Mouse (Mus musculus): ENCODE results near the gene Susd6.

Susd6 gene

DNA sequence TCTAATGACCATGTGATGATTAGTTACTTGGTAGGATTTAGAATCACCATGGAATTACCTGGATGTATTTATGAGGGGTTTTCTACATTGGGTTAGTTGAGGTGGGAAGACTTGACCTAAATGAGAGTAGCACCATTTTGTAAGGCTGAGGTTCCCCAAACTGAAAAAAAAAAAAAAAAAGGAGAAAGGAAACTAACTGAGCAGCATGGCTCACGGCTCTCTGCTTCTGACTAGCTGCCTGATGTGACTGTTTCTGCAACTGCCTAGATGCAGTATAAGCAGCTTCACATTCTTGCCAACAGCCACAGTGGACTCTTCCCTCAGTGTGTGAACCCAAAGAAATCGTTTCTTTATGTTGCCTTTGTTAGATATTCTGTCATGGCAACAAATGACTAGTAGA, 49.3 kb downstream of the Susd6 start:
- no peak for DNase-seq

DNA sequence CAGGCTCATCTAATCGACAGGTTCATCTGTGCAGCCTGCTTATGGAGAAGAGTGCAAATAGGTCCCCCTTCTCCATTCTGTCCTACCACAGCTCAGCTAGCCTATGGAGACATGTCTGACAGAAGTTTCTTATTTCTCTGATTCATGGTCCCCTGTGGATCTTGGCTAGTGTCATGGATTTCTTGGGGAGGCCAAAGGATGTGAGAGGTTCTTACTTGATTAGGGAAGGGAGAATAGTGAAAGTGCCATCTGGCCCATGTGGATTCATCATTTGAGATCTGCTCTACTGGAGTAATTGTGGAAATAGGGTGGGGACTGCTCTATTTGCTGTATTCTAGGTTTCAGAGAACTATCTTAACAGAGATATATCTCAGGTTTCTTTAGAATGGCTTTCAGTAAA, 51.3 kb downstream of the Susd6 start:
- no peak for DNase-seq

DNA sequence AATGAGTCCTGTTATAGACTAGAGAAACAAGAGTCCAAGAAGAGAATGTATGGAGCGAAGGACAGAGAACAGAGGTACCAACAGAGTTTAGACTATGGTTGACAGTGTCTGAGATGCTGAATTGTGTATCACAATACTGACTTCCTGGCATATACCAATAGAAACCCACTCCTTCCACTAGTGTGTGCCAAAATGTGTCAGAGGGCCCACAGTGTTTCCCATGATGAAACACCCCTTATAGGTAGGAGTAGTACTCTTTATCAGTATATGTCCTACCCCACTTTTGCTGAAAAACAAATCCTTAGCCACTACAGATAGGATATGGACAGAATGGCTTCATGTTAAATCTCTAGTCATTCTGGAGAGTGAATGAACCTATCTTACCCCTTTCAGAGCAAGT, 52.3 kb downstream of the Susd6 start:
- DNase-seq, result no peak

DNA sequence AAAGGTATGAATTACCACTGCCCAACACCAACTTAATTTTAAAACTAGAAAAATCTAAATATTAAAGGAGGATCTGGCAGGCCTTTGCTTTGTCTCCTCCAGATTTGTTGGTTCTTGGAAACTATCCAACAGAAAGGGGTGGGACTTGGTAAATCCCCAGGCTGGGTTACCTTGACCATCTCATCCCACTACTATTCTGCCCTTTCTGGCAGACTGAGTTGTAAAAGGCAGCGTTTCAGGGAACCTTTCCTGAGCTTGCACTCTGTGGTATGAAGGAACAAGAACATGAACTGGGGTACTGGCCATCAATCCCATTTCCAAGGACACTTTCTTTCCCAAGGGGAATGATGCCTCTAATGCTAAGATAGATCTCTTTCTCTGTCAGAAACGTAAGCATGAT, 52.9 kb downstream of the Susd6 start:
- no peak for DNase-seq

DNA sequence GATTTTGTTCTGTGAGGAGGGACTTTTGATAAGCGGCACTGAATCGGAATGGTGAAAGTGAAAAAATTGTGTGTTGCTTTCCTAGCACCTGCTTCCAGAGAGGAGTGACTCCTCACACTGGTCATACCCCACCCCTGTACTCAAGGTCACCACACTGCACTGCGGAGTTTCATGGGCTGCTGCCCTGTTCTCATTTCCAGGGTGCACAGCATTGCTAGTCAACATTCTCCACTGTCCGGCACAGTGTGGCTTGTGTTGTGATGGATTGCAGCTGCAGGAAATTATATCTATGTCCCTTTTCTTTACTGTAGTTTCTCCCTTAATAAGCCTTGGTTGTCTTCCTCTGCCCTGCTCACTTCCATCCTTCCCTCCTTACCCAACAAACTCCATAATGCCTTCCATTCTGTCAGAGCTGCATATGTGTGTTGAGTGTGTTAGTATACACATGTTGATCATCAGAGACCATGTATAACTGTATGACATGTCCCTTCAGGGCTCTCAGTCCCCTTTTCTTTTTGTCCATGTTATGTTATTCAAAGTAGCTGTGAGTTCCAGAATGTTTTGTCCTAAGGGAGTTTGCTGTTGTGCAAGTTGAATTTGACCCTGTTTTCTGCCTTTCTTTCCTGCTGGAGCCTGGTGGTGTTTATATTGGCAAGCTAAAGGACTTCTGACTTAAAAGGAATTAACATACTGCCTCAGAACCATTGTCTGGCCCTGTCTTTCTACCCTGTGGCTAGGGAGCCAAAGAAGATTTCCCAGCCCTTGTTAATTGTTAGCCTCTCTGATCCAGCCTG, 53.5 kb downstream of the Susd6 start:
- DNase-seq, result no peak

DNA sequence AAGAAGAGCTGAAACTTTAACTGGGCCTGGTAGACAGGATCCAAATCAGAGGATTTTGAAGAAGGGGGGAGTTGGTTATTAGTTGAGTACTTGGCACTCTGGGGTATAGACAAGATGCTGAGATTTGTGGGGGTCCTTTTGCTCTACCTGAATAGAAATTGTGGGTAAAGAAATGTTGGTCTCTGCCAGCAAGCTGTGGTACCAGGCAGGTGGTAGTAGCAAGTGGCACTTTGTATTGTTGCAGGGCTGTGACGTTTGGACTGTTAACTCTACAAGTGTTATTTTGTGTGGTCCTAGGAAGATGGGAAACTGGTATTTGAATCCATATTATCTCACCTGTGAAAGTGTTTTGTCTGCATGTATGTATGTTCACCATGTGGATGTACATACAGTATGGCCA, 55.6 kb downstream of the Susd6 start:
- DNase-seq, result no peak

DNA sequence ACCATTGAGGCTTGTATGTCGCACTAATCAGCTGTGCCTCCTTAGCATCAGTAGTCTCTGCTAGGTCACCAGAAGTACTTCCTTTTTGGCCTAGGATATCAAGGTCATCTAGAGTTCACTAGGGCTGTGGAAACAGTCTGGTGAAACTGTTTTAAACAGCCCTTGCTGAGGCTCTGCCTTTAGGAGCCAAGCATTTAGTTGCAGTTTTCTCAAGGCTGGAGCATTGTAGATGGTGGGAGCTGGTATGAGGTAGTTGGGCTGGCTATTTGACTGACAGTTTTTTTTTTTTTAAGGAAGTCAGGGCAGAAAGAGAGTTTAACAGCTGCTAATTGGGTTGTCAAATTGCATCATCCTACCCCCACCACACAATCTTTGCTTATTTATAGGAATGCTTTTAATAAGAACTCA, 56.6 kb downstream of the Susd6 start:
- DNase-seq, result no peak

DNA sequence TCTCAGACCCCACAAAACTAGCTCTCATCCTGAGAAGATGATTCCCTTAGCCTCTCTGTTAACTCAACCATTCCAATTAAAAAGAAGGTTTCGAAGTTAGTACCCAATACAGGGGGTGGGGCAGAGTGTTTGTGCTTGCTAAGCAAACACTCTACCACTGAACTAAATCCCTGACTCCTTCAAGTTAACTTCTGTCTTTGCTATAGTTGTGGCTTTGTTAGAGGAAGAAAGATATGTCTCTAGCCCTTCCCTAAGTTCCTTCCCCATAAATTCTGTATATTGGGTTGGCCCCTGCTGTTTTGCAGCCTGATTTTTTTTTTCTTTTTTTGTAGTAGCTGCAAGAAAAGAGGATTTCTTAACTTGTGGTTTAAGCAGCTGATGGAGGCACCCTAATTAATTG, 61.7 kb downstream of the Susd6 start:
- no peak for DNase-seq

DNA sequence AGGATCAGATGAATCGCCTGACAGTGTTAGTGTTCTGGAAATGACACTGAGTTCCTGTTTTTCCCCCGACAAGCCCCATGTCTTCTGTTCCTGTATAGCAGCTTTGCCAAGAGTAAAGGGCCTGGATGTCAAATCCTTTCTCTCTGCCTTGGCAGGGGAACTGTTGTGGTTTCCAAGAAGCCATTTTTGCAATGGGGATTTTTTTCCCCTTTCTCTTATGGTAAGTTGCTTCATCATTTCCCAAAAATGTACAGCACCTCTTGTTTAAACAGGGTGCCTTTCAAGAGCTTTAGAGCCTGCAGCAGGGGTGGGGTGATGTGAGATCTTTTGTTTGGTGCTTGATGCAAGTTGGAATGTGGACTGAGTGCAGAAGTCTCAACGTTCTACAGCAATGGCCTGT, 63.4 kb downstream of the Susd6 start:
- no peak for DNase-seq

DNA sequence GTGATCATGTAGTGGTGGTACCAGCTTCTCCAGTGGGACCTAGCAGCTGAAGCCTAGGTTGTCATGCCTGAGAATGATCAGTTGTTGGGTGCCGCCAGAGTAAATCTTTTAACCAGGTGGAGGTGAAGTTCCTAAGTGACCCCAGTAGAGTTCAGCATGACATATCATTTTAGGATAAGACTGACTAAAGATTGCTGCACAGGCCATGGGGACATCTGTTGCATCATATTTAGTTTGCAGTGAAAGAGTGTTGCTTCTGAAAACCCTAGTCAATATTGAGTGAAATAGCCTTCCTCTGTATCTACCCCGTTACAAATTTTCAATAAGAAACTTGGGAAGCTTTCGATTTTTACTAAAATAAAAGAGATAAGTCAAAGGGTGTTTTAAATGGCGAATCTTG, 64.4 kb downstream of the Susd6 start:
- DNase-seq, result no peak

DNA sequence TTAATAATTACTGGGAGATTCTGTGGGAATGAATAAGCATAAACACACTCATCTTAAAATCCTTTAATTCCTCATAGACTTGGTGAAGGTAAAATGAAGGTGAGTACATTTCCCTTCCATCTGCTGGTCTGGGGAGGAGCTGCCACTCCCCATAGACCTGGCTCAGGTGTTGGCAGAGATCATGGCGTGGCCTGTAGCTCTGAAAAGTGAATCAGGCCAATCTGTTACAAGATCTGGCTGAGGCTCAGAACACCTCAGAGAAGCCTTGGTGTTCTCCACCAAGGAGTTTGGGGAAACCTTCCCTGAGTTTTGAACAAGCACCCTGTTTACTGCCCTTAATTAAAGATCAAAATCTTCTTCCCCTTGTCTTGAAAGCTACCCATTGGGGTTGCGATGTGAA, 64.8 kb downstream of the Susd6 start:
- peak in 1 of 2 experiments; percentile 42 for DNase-seq

DNA sequence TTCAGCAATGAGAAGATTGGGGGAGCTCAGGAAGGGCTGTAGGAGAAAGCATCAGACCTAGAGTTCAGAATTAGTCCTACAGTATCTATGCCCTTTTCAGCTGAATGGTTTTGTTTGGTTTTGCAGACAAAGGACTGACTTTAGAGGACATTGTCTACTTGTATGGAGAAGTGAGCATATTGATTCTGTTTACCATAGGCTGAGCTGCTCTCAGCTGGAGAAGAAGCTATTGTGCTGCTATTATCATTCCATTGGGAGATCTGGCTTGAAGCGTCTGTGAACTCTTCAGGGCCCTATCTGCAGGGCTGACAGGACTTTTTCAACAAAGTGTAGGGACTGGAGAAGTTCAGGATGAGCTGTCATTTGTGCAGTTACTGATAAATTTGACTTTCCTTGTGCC, 65.3 kb downstream of the Susd6 start:
- DNase-seq, result no peak

DNA sequence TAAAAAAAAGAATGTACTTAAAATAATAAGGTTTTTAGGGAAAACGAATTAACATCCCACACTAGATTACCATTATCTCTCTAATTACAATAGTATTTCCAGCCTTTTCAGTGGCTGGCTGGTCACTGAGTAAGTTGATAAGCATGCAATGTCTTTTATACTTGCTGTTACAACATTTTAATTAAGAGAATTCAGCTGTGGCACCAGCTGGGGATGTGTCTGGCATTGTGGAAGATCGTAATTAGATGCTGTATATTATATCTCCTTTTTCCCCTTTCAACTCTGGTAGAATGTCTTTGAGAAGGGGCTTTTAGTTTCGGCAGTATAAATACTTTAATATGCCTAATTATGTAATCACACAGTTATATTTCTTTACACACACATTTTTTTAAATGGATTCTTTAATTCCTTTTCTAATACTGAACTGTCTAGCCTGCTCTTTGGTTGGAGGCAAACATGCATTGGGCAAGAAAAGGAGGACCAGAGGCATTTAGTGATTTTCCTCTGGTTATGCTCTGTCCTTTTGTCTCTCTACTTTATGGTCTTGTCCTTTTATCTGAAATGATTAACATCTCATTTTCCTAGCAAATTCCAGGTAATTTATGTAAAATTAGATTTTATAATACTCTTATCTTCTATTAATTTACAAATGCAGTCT, 67.5 kb downstream of the Susd6 start:
- no peak for DNase-seq

DNA sequence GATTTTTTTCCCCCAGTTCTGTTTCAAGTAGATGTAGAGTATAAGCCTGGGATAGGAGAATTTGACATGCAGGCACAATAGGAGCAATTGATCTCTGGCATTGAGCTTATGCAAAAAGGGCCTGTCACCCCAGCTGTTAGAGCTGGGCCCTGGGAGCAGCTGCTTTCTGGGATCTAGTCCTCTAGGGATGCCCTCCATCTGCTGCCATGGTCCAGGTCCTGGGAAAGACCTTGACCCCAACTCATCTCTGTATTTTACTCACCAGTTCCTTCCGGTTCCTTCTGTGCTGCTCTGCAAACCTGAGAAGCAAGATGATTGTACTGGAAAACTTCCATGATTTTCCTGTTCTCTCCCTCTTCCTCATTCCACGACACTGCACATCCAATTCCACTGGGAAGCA, 68.0 kb downstream of the Susd6 start:
- DNase-seq, result no peak

DNA sequence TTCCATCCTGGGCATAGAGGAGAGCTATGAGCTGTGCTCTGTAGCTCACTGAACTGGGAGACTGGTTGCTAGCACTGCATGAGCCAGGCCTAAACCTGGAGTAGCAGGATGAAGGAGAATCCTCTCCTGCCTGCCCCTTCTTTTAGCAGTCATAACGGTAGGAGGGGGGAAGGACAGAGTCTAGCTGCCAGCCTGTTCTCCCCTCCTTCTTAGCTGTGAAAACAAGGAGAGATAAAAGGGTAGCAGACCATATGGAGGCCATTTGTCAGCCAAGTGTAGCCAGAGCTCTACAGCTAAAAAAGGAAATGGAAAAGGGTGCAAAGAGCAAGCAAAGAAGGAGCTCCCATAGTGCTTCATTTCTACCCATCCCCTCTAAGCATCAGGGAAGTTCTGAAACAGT, 71.6 kb downstream of the Susd6 start:
- peak; percentile 63 to 73 for DNase-seq

DNA sequence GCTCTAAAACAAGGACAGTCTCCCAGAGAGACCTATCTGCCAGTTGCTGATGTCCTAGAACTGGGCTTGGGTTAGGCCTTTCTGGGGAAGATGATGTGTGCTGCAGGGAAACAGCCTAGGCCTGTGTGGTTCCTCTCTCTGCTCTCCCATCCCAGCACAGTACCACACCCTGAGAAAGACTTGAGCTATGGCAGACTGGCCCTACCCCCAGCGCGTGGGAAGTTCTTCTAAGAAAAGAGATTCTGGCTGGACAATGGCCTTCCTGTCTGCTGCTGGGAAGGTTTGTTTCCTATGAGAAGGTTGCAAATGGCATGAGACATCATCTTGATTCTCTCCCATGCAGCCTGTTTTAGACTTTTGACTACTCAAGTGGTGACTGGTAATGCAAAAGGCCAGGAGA, 73.1 kb downstream of the Susd6 start:
- no peak for DNase-seq

DNA sequence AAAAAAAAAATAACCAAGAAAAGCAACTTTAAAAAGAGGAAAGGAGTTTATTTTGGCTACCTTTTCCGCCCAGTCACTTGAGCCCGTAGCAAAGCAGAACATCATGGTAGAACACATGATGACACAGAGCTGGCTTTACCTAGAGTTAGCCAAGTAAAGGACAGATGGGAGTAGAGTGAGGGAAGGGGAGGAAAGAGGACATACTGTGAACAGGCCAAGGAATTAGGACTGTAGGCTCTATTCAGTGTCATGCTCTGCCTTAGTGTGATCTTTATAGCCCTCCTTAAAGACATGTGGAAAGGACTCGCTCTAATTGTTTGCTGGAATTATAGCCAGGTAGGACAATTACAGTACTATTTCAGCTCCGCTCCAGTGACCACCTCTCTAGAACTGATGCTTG, 74.9 kb downstream of the Susd6 start:
- DNase-seq, result no peak

DNA sequence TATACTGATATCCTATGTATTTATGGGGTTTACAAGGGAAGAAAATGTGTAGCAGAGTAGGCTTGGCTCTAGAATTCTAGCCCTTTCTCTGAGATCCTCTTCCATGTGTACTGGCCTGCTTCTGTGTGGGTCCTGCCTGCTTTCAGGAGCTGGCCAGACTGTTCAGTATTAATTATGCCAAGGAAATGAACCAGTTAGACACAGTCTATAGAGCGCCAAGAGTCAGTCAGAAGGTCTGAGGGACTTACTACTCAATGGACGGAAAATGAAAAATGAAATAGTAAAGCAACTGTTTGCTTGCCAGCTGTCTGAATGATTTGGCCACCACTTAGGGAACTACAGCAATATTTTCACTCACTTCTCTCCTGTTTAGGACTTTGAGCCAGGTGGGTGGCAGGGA, 75.7 kb downstream of the Susd6 start:
- peak in 1 of 2 experiments; percentile 25 for DNase-seq

DNA sequence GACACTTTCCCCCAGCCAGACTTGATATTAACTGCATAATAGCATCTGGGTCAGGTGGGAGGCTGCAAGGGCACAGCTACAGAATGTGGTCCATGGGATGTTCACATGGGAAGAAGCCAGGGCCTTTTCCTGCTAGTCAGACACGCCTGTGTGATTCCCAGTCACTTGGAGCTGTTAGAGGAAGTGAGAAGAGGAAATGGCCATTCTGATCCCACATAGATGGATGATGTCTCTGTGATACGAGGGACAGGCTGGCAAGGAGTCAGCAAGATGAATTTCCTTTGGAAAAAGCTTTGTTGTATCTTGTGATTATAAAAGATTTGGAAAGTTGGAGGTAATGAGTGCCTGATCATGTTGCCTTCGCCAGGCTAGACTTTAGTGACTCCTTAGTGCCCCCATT, 76.8 kb downstream of the Susd6 start:
- no peak for DNase-seq

DNA sequence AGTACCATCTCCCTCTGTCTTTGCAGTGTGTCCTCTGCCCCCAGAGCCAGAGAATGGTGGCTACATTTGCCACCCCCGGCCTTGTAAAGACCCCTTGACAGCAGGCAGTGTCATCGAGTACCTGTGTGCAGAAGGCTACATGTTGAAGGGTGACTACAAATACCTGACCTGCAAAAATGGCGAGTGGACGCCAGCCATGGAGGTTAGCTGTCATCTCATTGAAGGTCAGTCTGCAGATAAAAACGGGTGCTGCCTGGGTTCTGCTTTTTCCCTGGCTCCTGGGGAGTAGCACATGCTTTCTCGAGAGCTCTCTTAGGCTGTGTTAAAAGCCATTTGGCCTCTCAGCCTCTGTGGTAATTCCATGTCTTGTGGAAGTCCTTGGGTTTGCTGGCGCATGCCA, 78.1 kb downstream of the Susd6 start:
- DNase-seq, result no peak

DNA sequence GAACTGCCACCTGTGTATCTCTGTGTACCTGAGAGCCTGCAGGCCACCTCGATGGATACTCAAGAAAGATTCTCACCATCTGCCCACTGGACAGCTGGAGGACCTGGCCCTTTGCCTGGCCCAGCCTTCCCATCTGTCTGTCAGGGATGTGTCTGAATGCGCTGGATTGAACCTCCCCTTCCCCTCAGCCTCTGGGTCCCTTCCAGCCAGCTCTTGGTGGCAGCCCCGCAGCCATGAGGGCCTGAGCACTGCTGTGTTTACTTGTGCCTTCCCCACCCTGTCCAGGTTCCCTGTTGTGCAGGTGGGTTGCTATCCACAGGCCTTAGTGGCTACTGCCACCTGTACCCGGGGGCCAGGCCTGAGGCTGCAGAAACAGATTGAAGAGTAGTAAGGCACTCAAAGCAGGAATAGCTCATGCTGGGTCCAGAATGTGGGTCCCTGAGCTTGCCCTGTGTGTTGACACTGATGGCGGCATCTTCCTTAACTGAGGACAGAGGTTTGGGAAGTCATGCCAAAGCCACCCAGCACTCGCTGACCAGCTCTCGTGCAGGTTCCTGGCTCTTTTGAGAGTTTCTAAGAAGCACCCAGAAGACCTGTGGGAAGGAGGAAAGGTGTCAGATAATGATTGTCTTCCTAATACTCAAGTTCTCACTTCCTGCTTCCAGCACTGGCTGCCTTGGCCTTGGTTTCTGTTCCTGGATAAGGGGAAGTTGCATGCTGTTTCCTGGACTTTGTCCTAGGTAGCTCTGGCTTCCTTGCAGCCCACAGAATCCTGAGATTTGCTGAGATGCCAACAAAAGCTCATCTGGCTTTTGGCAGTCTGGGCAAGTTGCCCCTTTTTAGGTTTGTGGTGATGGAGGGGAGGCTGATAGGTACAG, 87.1 kb downstream of the Susd6 start:
- peak; percentile 57 to 65 for DNase-seq

DNA sequence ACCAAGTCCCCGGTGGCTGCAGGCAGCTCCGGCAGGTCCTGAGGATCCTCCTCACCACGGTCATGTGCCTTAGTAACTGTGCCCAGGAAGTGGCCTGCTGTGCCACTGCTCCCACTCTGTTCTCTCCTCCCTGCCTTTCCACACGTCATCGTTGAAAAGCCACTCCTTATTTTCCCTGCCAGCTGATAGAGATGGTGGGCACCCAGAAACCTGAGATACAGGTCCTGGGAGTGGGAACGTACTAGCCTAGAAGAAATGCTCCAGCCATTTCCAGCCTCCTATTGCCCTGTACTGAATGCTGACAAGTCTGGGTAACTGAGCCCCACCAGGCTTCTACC, 87.8 kb downstream of the Susd6 start:
- no peak for DNase-seq

DNA sequence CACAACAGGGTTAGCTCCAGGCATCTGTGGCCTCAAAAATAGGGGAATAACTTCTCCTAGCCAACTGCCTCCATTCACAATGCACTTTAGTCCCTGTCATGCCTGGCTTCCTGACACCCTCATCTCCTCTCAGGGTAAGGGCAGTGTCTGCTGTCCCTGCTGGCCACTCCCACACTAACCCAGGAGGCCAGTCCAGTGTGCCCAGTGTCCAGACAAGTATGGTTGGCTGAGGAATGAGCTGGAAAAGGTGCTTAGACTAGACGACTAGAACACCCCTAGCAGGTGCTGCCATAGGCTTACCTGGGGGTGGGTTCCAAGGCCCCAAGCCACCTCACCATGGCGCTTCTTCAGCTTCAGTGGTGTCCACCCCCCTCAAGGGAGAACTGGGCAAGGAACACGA, 88.3 kb downstream of the Susd6 start:
- no peak for DNase-seq

DNA sequence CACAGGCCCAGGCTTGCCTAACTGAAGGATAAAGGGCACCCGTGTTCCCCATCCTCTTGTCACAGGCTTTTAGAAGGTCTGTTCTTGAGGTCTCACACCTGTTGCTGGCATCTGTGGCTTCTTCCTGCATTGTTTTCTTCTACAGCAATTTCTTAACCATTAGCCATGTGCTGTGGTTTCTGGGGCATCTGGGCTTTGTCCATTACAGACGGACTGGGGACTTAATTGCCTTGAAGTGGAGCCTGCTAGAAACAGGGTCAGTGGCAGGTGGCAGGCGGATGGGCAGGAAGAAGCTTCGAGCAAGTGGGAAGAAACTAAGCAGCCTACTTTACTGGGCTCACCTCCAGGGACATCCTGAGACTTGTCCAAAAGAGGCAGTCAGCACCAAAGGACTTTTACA, 89.0 kb downstream of the Susd6 start:
- peak; percentile 45 to 51 for DNase-seq
